Comparison of ENCODE assay signal across 14 mouse cellular contexts in the genomic region with DNA sequence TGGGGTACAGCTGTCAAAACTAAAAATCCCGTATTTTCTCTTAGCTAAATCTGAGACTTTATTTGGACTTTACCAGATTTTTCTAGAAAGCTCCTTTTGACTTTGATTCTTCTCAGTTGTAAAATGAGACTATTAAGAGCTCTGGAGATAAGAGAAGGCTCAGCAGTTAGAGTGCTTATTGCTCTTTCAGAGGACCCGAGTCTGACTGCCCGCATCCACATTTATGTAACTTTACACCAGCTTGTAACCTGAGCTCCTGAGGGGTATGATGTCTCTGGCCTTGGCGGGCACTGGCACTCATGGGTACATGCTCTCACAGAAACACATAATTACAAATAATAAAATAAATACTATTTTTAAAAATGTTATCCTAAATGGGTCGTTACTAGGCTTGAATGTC.
"Had no signal": no experiment of that assay in that cellular context is flagged by ENCODE, and none has a peak within 500 bp of the region (broad histone marks: within the 10 kb centered on the region; RNA-seq: fewer than 3 reads in every experiment).

No protein-coding gene starts in this region.

- H3K9me3 ChIP-seq: limb, embryonic 10.5 days; liver, embryonic 15.5 days; midbrain, embryonic 10.5 days; stomach, embryonic 15.5 days had no signal

- H3K4me1 ChIP-seq: stomach, embryonic 15.5 days had no signal

- H3K9ac ChIP-seq: liver, embryonic 15.5 days; stomach, embryonic 15.5 days had no signal

- H3K4me3 ChIP-seq: left cerebral cortex, adult 2 months; limb, embryonic 10.5 days; liver, embryonic 15.5 days; midbrain, embryonic 10.5 days; myocyte; stomach, embryonic 15.5 days had no signal

- H3K4me2 ChIP-seq: liver, embryonic 11.5 days; liver, embryonic 15.5 days; stomach, embryonic 15.5 days had no signal

- ATAC-seq: lung, postnatal 0 days had no signal

- DNase-seq: kidney, postnatal 4 days; lung, adult 2 months; lung, postnatal 36 days; midbrain, embryonic 14.5 days; thymus, adult 2 months; thymus, postnatal 25 days had no signal

- H3K27ac ChIP-seq: left cerebral cortex, adult 2 months; limb, embryonic 10.5 days; liver, embryonic 15.5 days; midbrain, embryonic 10.5 days; stomach, embryonic 15.5 days had no signal

- H3K27me3 ChIP-seq: liver, embryonic 15.5 days; stomach, embryonic 15.5 days had no signal

- H3K36me3 ChIP-seq: stomach, embryonic 15.5 days had no signal
